Mouse (Mus musculus) testis, adult 2 months (tissue): ENCODE data around the gene Gm28051. TPM values are rescaled to one million over a fixed set of nuclear protein-coding genes. Genes with fewer than 3 reads are reported as not detected.

ENCODE experiments used
- H3K27ac ChIP-seq: fragments of 200-500 bp; 2 replicates; pipeline ENCODE4 v1.5.1; 2012; ENCODE audit warnings: low read depth, low read length; ENCODE audit not compliant: control insufficient read depth, insufficient read depth
- H3K27me3 ChIP-seq: fragments of 200-500 bp; 2 replicates; pipeline ENCODE4 v1.6.1; 2012; ENCODE audit warnings: mild to moderate bottlenecking, low read length, moderate library complexity; ENCODE audit not compliant: control insufficient read depth, insufficient read depth
- H3K36me3 ChIP-seq: fragments of 200-500 bp; 2 replicates; pipeline ENCODE4 v1.6.1; 2012; ENCODE audit warnings: mild to moderate bottlenecking, low read length; ENCODE audit not compliant: control insufficient read depth, insufficient read depth
- H3K4me1 ChIP-seq: fragments of 200-500 bp; 2 replicates; pipeline ENCODE4 v1.6.1; 2012; ENCODE audit warnings: low read length; ENCODE audit not compliant: control insufficient read depth, insufficient read depth
- H3K4me3 ChIP-seq: fragments of 200-500 bp; 2 replicates; pipeline ENCODE4 v1.5.1; 2012; ENCODE audit warnings: low read depth, mild to moderate bottlenecking, low read length, moderate library complexity, mixed read lengths; ENCODE audit not compliant: control insufficient read depth
- CTCF ChIP-seq: fragments of 200-500 bp; IDR thresholded peaks from 2 replicates; pipeline ENCODE4 v1.5.1; 2012; ENCODE audit warnings: low read depth, mild to moderate bottlenecking, inconsistent platforms, low read length, moderate library complexity; ENCODE audit not compliant: control insufficient read depth, insufficient read depth, insufficient replicate concordance
- POLR2A ChIP-seq: fragments of 200-500 bp; IDR thresholded peaks from 2 replicates; pipeline ENCODE4 v1.6.1; 2012; ENCODE audit warnings: low read depth, mild to moderate bottlenecking, inconsistent platforms, low read length, moderate library complexity; ENCODE audit not compliant: control insufficient read depth
- polyA plus RNA-seq: library from polyadenylated mRNA; depleted of rRNA; stranded (reverse); fragments of >200 nt; gene quantifications from 2 replicates; pipeline ENCODE4 v1.2.3, GENCODE M21; 2012

Gene Gm28051
- polyA plus RNA-seq, 1 experiment = 3.6 TPM

DNA sequence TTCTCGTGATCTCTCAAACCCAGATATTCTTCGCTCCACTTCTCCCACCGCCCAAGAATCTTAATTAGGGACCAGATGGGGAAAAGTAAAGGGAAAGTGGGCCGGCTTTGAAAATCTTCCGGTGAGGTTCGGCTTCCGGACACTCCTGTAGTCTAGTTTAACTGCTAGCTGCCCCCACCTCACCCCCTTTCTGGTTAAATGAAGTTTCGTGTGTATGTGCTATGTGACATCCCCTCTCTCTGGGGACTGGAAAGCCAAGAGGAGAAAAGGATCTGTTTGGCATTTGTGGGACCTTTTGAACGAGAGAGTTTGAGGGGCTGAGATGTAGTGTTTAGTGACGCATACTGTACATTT is 815 bp upstream of the Gm28051 start, which contains the start of gene Gm20604:
TSS of gene Gm20604 (minus strand) at position 270 of the 354 bp plus-strand sequence.
- H3K27me3 ChIP-seq = no peaks in the 10 kb centered on the region

DNA sequence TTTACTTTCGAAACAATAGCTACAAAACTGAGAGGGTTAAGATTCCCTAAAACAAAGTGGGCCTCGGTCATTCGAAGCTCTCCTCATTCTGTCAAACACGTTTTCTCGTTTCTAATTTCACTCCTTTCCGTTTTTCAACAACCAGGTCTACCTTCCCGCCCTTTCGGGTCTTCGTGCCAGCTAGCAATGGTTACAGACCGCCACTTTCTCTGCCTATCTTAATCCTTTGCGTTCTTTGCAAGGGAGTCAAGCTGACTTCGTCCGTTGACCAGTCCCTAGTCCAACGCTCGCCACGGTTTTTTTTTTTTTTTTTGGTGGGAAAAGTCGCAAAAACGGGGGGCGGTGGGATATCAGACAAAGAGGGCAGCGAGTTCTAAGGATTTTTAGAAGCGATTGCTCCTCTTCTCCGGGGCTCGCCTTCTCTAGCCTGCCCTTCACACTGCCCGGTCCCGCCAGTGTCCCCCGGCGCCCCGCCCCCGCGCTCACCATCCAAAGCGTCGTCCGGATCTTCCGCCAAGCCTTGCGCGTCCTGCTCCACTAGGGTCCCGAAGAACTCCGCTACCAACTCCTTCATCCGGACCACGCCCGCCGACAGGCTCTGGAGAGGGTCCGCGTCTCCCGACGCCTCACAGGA is 393 bp downstream of the Gm28051 start:
- Histone ChIP-seq H3K27ac (peak overlapping the region; percentile 92), H3K36me3 (peaks cover 6% of the 10 kb centered on the region), H3K4me1 (peaks cover 3% of the 10 kb centered on the region), H3K27me3 (no peaks in the 10 kb centered on the region), H3K4me3 (peak overlapping the region; percentile 94)
- TF ChIP-seq POLR2A (no peak), CTCF (no peak)

More for the DNA sequence above, 815 bp upstream of the Gm28051 start, which contains the start of gene Gm20604:
- peaks cover 3% of the 10 kb centered on the region for H3K4me1 ChIP-seq
- peak within 1 kb of the TSS; percentile 94 for H3K4me3 ChIP-seq
- TF ChIP-seq POLR2A (no peak), CTCF (no peak)
- H3K27ac ChIP-seq = peak within 1 kb of the TSS; percentile 92
- peaks cover 6% of the 10 kb centered on the region for H3K36me3 ChIP-seq

GRCm38 (mm10) chr12:102756304-102756703 is 1.3 kb downstream of the Gm28051 start:
- H3K27me3 ChIP-seq = no peaks in the 10 kb centered on the region
- H3K4me1 ChIP-seq = peaks cover 3% of the 10 kb centered on the region
- peak overlapping the region; percentile 94 for H3K4me3 ChIP-seq
- H3K27ac ChIP-seq = peak overlapping the region; percentile 92
- H3K36me3 ChIP-seq = peaks cover 6% of the 10 kb centered on the region
- TF ChIP-seq POLR2A = no peak
- TF ChIP-seq CTCF = no peak

DNA sequence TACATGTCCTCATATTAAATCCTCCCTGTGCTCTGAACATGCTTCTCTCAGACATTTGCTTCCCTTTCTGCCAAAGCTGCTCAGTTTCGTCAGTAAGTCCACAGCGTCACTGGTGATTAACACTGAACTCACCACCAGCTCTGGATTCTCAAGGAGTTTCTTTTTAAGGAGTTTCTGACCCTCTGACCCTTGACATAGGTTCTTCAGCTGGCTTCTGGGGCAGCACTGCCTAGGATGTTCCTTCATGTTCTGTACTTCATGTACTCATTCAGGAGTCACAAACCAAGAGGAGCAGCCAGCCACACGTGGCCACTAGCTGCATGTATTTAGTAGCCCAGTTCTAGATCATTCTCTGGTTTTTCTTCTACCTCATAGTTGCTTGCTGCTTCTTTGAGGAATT is 9.3 kb downstream of the Gm28051 start:
- Histone ChIP-seq H3K4me3 (no peak overlapping the region), H3K36me3 (no peaks in the 10 kb centered on the region), H3K4me1 (0 out of 2 replicates have a peak, but pooled peaks cover 3% of the 10 kb centered on the region), H3K27me3 (no peaks in the 10 kb centered on the region), H3K27ac (no peak overlapping the region)
- TF ChIP-seq POLR2A = no peak
- no peak for TF ChIP-seq CTCF

DNA sequence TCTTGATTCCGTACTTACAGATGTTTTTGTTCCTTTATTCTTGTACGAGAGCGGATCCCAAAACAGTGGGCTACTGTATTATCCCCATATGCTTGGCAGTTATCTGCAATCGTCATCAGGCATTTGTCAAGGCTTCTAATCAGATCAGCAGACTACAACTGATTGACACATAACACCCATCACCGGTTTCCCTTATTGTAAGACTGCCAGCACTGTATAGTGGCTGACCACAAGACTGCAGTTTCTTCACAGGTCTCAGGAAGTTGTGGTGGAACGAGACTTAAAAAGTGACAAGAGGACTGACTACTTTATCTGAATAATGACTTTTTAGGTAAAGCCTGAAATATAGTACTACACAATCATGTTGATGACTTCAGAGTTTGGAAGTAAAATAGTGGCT is 12.7 kb downstream of the Gm28051 start:
- Histone ChIP-seq H3K27me3 (no peaks in the 10 kb centered on the region), H3K4me1 (peaks cover 7% of the 10 kb centered on the region; the same call in 1 of the 2 replicates), H3K27ac (no peak overlapping the region; the same call in 1 of the 2 replicates), H3K36me3 (no peaks in the 10 kb centered on the region), H3K4me3 (peak overlapping the region; percentile 44)
- TF ChIP-seq CTCF (no peak), POLR2A (no peak)

DNA sequence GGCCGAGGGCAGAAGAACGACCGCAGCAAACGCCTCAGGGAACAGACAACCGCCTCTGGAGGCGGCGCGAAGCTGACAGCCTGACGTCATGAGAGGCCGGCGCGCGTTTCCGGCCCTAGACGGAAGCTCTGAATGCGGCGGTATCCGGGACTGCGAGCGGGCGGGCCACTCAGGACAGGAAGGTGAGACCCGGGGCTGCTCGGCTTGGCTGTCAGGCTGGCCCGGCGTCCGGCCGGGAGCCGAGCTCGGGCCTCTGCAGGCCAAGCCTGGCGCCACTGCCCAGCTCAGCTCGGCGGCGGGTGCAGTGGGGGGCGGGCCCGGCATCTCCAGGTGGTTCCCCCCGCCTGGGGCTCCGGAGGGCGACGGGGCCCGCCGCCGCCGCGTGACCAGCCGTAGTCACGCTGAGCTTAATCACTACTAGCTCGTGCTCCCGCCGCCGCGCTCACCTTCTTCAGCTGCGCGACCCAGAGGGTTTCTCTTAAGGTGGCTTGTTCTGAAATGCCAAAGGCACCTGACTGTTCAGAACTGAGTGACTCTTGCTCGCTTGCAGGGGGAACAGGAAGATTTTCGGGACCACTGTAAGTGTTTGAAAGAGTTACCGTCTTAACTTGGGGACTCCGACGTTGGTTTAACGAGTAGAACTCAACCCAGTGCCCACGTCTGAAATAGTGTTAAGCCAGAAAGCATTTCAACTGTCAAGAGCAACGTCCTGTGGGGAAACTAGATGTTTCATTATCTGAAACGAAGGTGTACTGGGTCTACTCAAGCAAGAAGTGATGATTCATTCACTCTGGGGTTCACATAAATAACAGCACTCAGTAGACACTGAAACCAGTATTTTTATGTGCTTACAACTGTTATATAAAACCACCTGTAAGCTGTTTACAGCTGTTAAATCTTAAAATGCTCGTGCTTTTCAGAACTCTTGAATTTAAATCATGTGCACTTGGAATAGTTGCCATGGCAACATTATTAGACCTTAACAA is 13.7 kb downstream of the Gm28051 start, which contains the start of the genes Moap1 and Tmem251:
TSS of gene Moap1 (minus strand) at position 73 of the 986 bp plus-strand sequence.
TSS of gene Tmem251 (plus strand) at position 174 of the 986 bp plus-strand sequence.
- Histone ChIP-seq H3K27ac (peak within 1 kb of the TSS; percentile 96), H3K36me3 (no peaks in the 10 kb centered on the region), H3K27me3 (no peaks in the 10 kb centered on the region), H3K4me1 (peaks cover 7% of the 10 kb centered on the region; the same call in 1 of the 2 replicates), H3K4me3 (peak within 1 kb of the TSS; percentile 94)
- peak; percentile 93 for TF ChIP-seq POLR2A
- TF ChIP-seq CTCF = no peak
